In the genomic region with DNA sequence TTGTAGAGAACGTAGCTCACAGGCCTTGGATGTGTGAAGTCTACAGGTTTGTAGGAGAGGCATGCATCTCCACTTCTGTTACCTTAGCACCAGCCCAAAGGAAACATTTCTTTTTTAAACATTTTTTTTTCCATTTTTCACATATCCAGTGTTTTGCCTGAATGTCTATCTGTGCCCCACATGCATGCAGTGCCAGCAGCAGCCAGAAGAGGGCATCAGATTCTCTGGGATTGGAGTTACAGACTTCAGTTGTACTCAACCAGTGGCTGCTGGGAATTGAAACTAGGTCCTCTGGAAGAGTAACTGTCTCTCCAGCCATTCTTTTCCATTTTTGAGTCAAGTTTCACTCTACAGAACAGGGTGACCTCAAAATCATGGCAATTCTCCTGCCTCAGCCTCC, we compare ENCODE assay signal across 11 mouse cellular contexts. TPM values are rescaled to one million over a fixed set of nuclear protein-coding genes. Genes with fewer than 3 reads are reported as not detected.
DNase-seq lines count a peak whose midpoint lies in the region; ATAC-seq and TF ChIP-seq lines count a peak whose summit lies in the region.
"Had no signal": no experiment of that assay in that cellular context is flagged by ENCODE, and none has a peak within 500 bp of the region (broad histone marks: within the 10 kb centered on the region; RNA-seq: fewer than 3 reads in every experiment).

No protein-coding gene starts in this region.

- no peak overlapping the region for H3K4me2 ChIP-seq in forebrain, embryonic 15.5 days (replicated peaks)
- H3K4me2 ChIP-seq in neural tube, embryonic 15.5 days, result no peak overlapping the region

- TF ChIP-seq POLR2A in cerebellum, adult 2 months (IDR thresholded peaks at IDR 0.05; ENCODE audit: borderline replicate concordance, insufficient read depth, low read length), result no peak

- peaks cover 14% of the 10 kb centered on the region for H3K4me1 ChIP-seq in cerebellum, adult 2 months (ENCODE audit: control insufficient read depth, insufficient read depth, low read length)
- peaks cover 40% of the 10 kb centered on the region for H3K4me1 ChIP-seq in E14TG2a.4 (replicated peaks; ENCODE audit: low read depth, low read length)
- no peaks in the 10 kb centered on the region for H3K4me1 ChIP-seq in forebrain, embryonic 15.5 days
- peaks cover 9% of the 10 kb centered on the region; the same call in 1 of the 2 replicates for H3K4me1 ChIP-seq in neural tube, embryonic 15.5 days

- DNase-seq in cerebellum, adult 2 months, result peak in 1 of 2 experiments; percentile 53
- DNase-seq in cerebellum, adult 11-12 months, result no peak
- DNase-seq in left cerebral cortex, adult 2 months (ENCODE audit: extremely low spot score in 1 of 2, low spot score in 2 of 2), result no peak
- DNase-seq in left cerebral cortex, adult 11 months (ENCODE audit: low spot score), result no peak
- peak; percentile 48 to 51 for DNase-seq in kidney, postnatal 4 days

- TF ChIP-seq CTCF in cerebellum, adult 2 months (IDR thresholded peaks at IDR 0.05; ENCODE audit: borderline replicate concordance, insufficient read depth, low read depth, low read length), result peak; percentile 61
- TF ChIP-seq CTCF in left cerebral cortex, adult 2 months (IDR thresholded peaks at IDR 0.05), result peak; percentile 71
- peak; percentile 95 for TF ChIP-seq CTCF in E14TG2a.4 (conservative IDR thresholded peaks at IDR 0.05; ENCODE audit: low read length)

- H3K9me3 ChIP-seq in E14TG2a.4 (ENCODE audit: low read length), result peaks cover 16% of the 10 kb centered on the region
- no peaks in the 10 kb centered on the region for H3K9me3 ChIP-seq in forebrain, embryonic 15.5 days
- H3K9me3 ChIP-seq in neural tube, embryonic 15.5 days (replicated peaks), result no peaks in the 10 kb centered on the region

- WGBS in cerebellum, adult 2 months, result 96% methylated on average over 1 of the region's 1 CpGs
- WGBS in forebrain, embryonic 15.5 days, result 100% methylated on average over 1 of the region's 1 CpGs
- 94% methylated on average over 1 of the region's 1 CpGs for WGBS in neural tube, embryonic 15.5 days

- H3K36me3 ChIP-seq in E14TG2a.4 (ENCODE audit: insufficient read depth, low read length), result peaks cover 48% of the 10 kb centered on the region
- peaks cover 40% of the 10 kb centered on the region for H3K36me3 ChIP-seq in forebrain, embryonic 15.5 days
- peaks cover 71% of the 10 kb centered on the region for H3K36me3 ChIP-seq in neural tube, embryonic 15.5 days

- no peaks in the 10 kb centered on the region for H3K27me3 ChIP-seq in cerebellum, adult 2 months (ENCODE audit: control insufficient read depth, insufficient read depth, low read length)
- H3K27me3 ChIP-seq in E14TG2a.4 (ENCODE audit: insufficient read depth, low read length), result no peaks in the 10 kb centered on the region; the same call in none of the 2 replicates
- no peaks in the 10 kb centered on the region for H3K27me3 ChIP-seq in forebrain, embryonic 15.5 days
- H3K27me3 ChIP-seq in neural tube, embryonic 15.5 days (replicated peaks), result peaks cover 7% of the 10 kb centered on the region; the same call in 1 of the 2 replicates

- H3K27ac ChIP-seq in cerebellum, adult 2 months (ENCODE audit: insufficient read depth, low read length), result no peak overlapping the region
- no peak overlapping the region for H3K27ac ChIP-seq in left cerebral cortex, adult 2 months
- no peak overlapping the region for H3K27ac ChIP-seq in forebrain, embryonic 15.5 days (replicated peaks)
- H3K27ac ChIP-seq in neural tube, embryonic 15.5 days (replicated peaks), result no peak overlapping the region

- H3K9ac ChIP-seq in forebrain, embryonic 15.5 days (replicated peaks), result no peak overlapping the region
- no peak overlapping the region for H3K9ac ChIP-seq in neural tube, embryonic 15.5 days (replicated peaks)

- no peak overlapping the region for H3K4me3 ChIP-seq in cerebellum, adult 2 months (replicated peaks; ENCODE audit: insufficient read depth, low read depth, low read length)
- H3K4me3 ChIP-seq in left cerebral cortex, adult 2 months, result no peak overlapping the region
- H3K4me3 ChIP-seq in E14TG2a.4 (replicated peaks; ENCODE audit: low read length), result no peak overlapping the region
- H3K4me3 ChIP-seq in forebrain, embryonic 15.5 days, result no peak overlapping the region
- no peak overlapping the region for H3K4me3 ChIP-seq in neural tube, embryonic 15.5 days (replicated peaks)

- no peak for ATAC-seq in forebrain, embryonic 15.5 days (replicated peaks)
- ATAC-seq in neural tube, embryonic 15.5 days (ENCODE audit: low FRiP score), result no peak

- intact Hi-C loops in left cerebral cortex, adult 2 months (cut with DNase I), result no loop called here

RNA-seq across cellular contexts. Expression of gene Polrmt, which starts 13.9 kb away (rescaled TPM):
- 74.7 and 80.4 TPM in 2 replicates for polyA plus RNA-seq in cerebellum, adult 2 months (2012; rRNA removed)
- 10 to 100 TPM; 45.1 to 51.6 TPM for total RNA-seq in left cerebral cortex, adult 2 months (2021)
- polyA plus RNA-seq in forebrain, embryonic 15.5 days (2015; fragmentation: Nextera tagmentation; extraction: Ambion mirVana), result 43.7 and 44.0 TPM in 2 replicates
- polyA plus RNA-seq in neural tube, embryonic 15.5 days (2015; fragmentation: Nextera tagmentation; extraction: Ambion mirVana), result 43.4 TPM in 2 replicates

RNA-seq across cellular contexts. Expression of gene Hcn2, which starts 16.1 kb away (rescaled TPM):
- 227 and 270 TPM in 2 replicates for polyA plus RNA-seq in cerebellum, adult 2 months (2012; rRNA removed)
- 100 to 1,000 TPM; 129 to 142 TPM for total RNA-seq in left cerebral cortex, adult 2 months (2021)
- 0.64 and 0.69 TPM in 2 replicates for polyA plus RNA-seq in forebrain, embryonic 15.5 days (2015; fragmentation: Nextera tagmentation; extraction: Ambion mirVana)
- 2.0 and 3.0 TPM in 2 replicates for polyA plus RNA-seq in neural tube, embryonic 15.5 days (2015; fragmentation: Nextera tagmentation; extraction: Ambion mirVana)
- polyA plus RNA-seq: lung, embryonic 16.5 days had no signal

RNA-seq across cellular contexts. Expression of gene Fgf22, which starts 22.4 kb away (rescaled TPM):
- polyA plus RNA-seq in cerebellum, adult 2 months (2012; rRNA removed), result 10.6 and 11.1 TPM in 2 replicates
- 1 to 10 TPM; 4.5 to 4.8 TPM for total RNA-seq in left cerebral cortex, adult 2 months (2021)
- 0.69 and 0.72 TPM in 2 replicates for polyA plus RNA-seq in forebrain, embryonic 15.5 days (2015; fragmentation: Nextera tagmentation; extraction: Ambion mirVana)
- 2.7 and 3.4 TPM in 2 replicates for polyA plus RNA-seq in neural tube, embryonic 15.5 days (2015; fragmentation: Nextera tagmentation; extraction: Ambion mirVana)
- polyA plus RNA-seq: gonadal fat pad, adult 2 months; large intestine, adult 2 months had no signal

RNA-seq across cellular contexts. Expression of gene Bsg, which starts 28.2 kb away (rescaled TPM):
- 1,261 and 1,264 TPM in 2 replicates for polyA plus RNA-seq in cerebellum, adult 2 months (2012; rRNA removed)
- total RNA-seq in left cerebral cortex, adult 2 months (2021), result 100 to 1,000 TPM; 539 to 573 TPM
- polyA plus RNA-seq in forebrain, embryonic 15.5 days (2015; fragmentation: Nextera tagmentation; extraction: Ambion mirVana), result 689 and 728 TPM in 2 replicates
- polyA plus RNA-seq in neural tube, embryonic 15.5 days (2015; fragmentation: Nextera tagmentation; extraction: Ambion mirVana), result 958 and 1,001 TPM in 2 replicates

RNA-seq across cellular contexts. Expression of gene Rnf126, which starts 34.3 kb away (rescaled TPM):
- polyA plus RNA-seq in cerebellum, adult 2 months (2012; rRNA removed), result 126 and 127 TPM in 2 replicates
- 10 to 100 TPM; 93.3 to 97.5 TPM for total RNA-seq in left cerebral cortex, adult 2 months (2021)
- 94.9 and 108 TPM in 2 replicates for polyA plus RNA-seq in forebrain, embryonic 15.5 days (2015; fragmentation: Nextera tagmentation; extraction: Ambion mirVana)
- 108 and 110 TPM in 2 replicates for polyA plus RNA-seq in neural tube, embryonic 15.5 days (2015; fragmentation: Nextera tagmentation; extraction: Ambion mirVana)

Comparison
In these comparisons a context has a peak if more than half of its experiments do, and no peak if none do; other contexts are left out.
1. DNase-seq: peak in kidney, postnatal 4 days (2 of 2); none in cerebellum, adult 11-12 months (single experiment), left cerebral cortex, adult 2 months (0 of 2) and left cerebral cortex, adult 11 months (single experiment).
2. RNA of gene Hcn2, which starts 16.1 kb away (polyA plus RNA-seq): 227 to 270 TPM in cerebellum, adult 2 months; 2.0 to 3.0 TPM in neural tube, embryonic 15.5 days and 0.64 to 0.69 TPM in forebrain, embryonic 15.5 days; every median in the first group is over 10 times any median in the second.
3. Peak in every context shown above with its lines, with median percentiles within 50 percentile points of each other: CTCF ChIP-seq.